Mouse (Mus musculus): ENCODE measurements around the gene Zfp341.

- TF ChIP-seq MAX (IDR thresholded peaks at IDR 0.05; ENCODE audit: low read length) (peak; percentile 80), CTCF (IDR thresholded peaks at IDR 0.05 in 2 of 3, conservative IDR thresholded peaks at IDR 0.05 in 1 of 3; ENCODE audit: control insufficient read depth in 1 of 3, insufficient read depth in 1 of 3, low read depth in 2 of 3, low read length in 3 of 3, poor library complexity in 1 of 3, severe bottlenecking in 1 of 3) (peak; percentile 49 to 88 (median 76); a peak in 5 of 6 replicates), GABPA (IDR thresholded peaks at IDR 0.05; ENCODE audit: low read depth, low read length) (no peak), GATA1 (IDR thresholded peaks at IDR 0.05; ENCODE audit: low read depth, low read length) (no peak), UBTF (IDR thresholded peaks at IDR 0.05; ENCODE audit: borderline replicate concordance, insufficient read depth, low read depth, low read length) (0 out of 2 replicates have a peak, but pooled peaks have one; percentile 81), SMC3 (IDR thresholded peaks at IDR 0.05; ENCODE audit: low read depth, low read length) (peak; percentile 59), POLR2A (IDR thresholded peaks at IDR 0.05; ENCODE audit: control insufficient read depth in 1 of 2, insufficient read depth in 1 of 2, low read depth in 1 of 2, low read length in 2 of 2, poor library complexity in 1 of 2) (peak; percentile 28 to 77; a peak in 3 of 4 replicates)
These were observed at the start of gene Zfp341, which contains the start of gene 4930519P11Rik for GRCm38 (mm10) chr2:154613118-154614115.
